Mouse (Mus musculus): Measurements from ENCODE around the gene Tmprss3.

GRCm38 (mm10) chr17:31176321-31176720, 22.5 kb downstream of the Tmprss3 start:
- TF ChIP-seq POLR2A (IDR thresholded peaks at IDR 0.05; ENCODE audit: control insufficient read depth, low read depth, low read length) = no peak
- TF ChIP-seq CTCF (IDR thresholded peaks at IDR 0.05; ENCODE audit: control insufficient read depth, insufficient read depth, insufficient replicate concordance, low read depth, low read length) = no peak

All from testis, adult 2 months (tissue).